Mouse (Mus musculus): ENCODE results near the gene Gdf11. TPM values are rescaled to one million over a fixed set of nuclear protein-coding genes. Genes with fewer than 3 reads are reported as not detected.

The Gdf11 gene
- polyA plus RNA-seq, 1 experiment from 2014 or later: 8.9 TPM

DNA sequence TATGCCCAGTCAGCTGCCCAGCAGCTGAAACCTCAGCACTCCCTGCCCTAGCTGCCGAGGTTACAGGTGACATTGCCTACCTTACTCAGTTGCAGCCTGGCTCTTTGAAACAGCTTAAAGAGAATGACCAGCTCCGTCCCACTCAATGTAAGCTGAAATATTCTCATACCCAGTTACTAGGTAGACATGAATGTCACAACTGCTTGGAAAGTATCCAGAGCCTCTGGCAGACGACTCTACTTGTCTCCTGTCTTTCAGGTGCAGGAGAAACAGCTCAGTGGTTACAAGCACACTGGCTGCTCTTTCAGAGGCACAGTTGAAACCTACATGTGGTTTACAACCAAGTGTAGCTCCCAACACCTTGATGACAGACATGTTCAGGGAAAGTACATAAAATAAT lies 21.2 kb downstream of the Gdf11 start:
- Histone ChIP-seq H3K27me3 (ENCODE audit: insufficient read depth, poor library complexity, severe bottlenecking) (no peaks in the 10 kb centered on the region), H3K9me3 (no peaks in the 10 kb centered on the region), H3K4me3 (no peak overlapping the region), H3K27ac (no peak overlapping the region), H3K36me3 (peaks cover 84% of the 10 kb centered on the region), H3K4me1 (replicated peaks) (no peaks in the 10 kb centered on the region)
- 88% methylated on average over 3 of the region's 3 CpGs for WGBS
- no peak for DNase-seq (ENCODE audit: low spot score)

DNA sequence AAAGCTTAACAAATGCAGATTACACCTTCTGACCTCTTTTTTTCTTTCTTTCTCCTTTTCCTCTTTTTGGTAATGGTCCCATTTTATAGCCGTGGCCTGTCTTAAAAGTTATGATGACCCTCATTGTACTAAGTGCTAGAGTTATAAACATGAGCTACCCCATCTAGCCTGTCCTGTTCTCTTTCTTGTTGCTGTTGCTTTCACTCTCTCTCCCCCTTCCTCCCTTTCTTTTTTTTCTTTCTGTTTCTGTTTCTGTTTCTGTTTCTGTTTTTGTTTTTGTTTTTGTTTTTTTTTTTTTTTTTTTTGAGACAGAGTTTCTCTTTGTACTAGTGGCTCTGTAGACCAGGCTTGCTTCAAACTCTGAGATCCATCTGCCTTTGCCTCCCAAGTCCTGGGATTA lies 25.0 kb downstream of the Gdf11 start:
- WGBS: 100% methylated on average over 1 of the region's 1 CpGs
- H3K27me3 ChIP-seq (ENCODE audit: insufficient read depth, poor library complexity, severe bottlenecking): no peaks in the 10 kb centered on the region
- no peak for DNase-seq (ENCODE audit: low spot score)
- no peak overlapping the region for H3K27ac ChIP-seq
- H3K4me1 ChIP-seq (replicated peaks): no peaks in the 10 kb centered on the region
- H3K4me3 ChIP-seq: no peak overlapping the region
- peaks cover 73% of the 10 kb centered on the region for H3K36me3 ChIP-seq
- H3K9me3 ChIP-seq: no peaks in the 10 kb centered on the region

DNA sequence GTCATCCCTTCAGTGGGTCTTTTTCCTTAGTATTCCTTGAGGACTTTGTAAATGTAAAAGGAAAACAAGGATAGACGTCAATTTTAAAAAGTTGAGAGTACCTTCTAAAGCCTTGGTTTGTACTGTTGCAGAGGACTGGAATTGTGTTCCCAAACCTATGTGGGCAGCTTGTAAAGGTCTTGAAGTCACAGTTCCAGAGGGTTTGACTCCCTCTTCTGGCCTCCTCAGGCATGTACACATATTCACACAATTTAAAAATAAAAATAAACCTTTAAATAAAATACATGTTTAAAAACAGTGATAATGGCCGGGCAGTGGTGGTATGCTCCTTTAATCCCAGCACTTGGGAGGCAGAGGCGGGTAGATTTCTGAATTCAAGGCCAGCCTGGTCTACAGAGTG lies 25.5 kb downstream of the Gdf11 start:
- no peak for DNase-seq (ENCODE audit: low spot score)
- H3K4me3 ChIP-seq: no peak overlapping the region
- no peaks in the 10 kb centered on the region for H3K27me3 ChIP-seq (ENCODE audit: insufficient read depth, poor library complexity, severe bottlenecking)
- 88% methylated on average over 3 of the region's 3 CpGs for WGBS
- no peak overlapping the region for H3K27ac ChIP-seq
- no peaks in the 10 kb centered on the region for H3K9me3 ChIP-seq
- H3K36me3 ChIP-seq: peaks cover 72% of the 10 kb centered on the region
- H3K4me1 ChIP-seq (replicated peaks): no peaks in the 10 kb centered on the region

DNA sequence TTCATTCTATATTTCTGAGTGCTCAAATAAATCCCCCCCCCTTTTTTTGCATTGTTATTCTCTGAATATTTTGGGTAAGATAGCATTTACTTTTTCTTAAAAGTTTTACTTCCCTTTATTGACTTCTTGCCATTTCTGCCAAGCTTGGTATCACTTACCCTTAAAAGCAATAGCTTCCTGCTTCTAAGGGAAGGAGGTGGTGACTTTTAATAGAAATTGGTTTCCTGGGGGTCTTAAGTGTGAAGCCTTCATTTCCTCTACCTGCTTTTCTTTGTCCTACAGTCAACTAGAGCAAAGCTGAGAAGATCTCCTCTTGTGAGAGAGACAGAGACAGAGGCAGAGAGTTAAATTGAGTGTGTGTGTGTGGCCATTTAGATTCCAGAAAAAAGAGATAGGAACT lies 30.3 kb downstream of the Gdf11 start:
- no peak for DNase-seq (ENCODE audit: low spot score)
- H3K4me3 ChIP-seq: no peak overlapping the region
- no peaks in the 10 kb centered on the region for H3K27me3 ChIP-seq (ENCODE audit: insufficient read depth, poor library complexity, severe bottlenecking)
- no peaks in the 10 kb centered on the region for H3K4me1 ChIP-seq (replicated peaks)
- H3K9me3 ChIP-seq: no peaks in the 10 kb centered on the region
- H3K27ac ChIP-seq: no peak overlapping the region
- peaks cover 69% of the 10 kb centered on the region for H3K36me3 ChIP-seq

DNA sequence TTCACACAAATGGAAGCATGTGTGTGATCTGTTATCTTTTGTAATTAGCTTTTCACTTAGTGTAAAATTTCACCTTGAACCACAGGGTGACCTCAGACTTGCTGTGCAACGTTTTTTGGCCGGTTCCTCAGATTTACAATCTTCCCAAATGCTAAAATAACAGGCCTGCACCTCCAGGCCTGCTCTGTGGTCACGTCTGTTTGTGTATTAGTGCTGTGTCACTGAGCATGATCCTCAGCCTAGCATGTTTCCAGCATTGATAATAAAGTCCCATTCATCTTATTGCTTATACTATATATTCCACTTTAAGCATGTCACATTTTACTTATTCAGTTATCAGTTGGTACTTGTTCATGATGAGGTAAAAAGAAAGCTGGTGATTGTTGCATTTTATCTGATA lies 41.2 kb downstream of the Gdf11 start:
- H3K4me1 ChIP-seq (replicated peaks): no peaks in the 10 kb centered on the region
- no peaks in the 10 kb centered on the region for H3K9me3 ChIP-seq
- no peaks in the 10 kb centered on the region for H3K27me3 ChIP-seq (ENCODE audit: insufficient read depth, poor library complexity, severe bottlenecking)
- no peak overlapping the region for H3K27ac ChIP-seq
- H3K4me3 ChIP-seq: no peak overlapping the region
- 79% methylated on average over 3 of the region's 3 CpGs for WGBS
- peaks cover 77% of the 10 kb centered on the region for H3K36me3 ChIP-seq
- no peak for DNase-seq (ENCODE audit: low spot score)

DNA sequence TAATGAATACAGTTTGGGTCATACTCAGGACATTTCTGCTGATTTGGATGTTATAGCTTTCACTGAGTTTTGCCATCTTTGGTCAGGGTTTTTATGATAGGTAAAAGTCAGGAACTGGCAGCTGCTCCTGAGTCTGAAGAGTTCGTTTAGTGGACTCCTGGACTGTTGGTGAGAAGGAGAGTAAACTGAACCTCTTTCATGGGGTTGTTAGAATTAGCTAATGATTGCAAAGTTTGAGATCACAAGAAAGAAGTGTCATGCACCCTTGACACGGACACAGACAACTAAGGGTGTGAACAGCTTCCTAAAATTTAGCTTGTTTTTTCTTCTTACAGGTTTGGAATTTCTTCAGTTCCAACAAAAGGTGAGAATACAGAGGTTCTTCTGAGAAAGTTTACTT lies 43.1 kb downstream of the Gdf11 start:
- Histone ChIP-seq H3K27me3 (ENCODE audit: insufficient read depth, poor library complexity, severe bottlenecking) (no peaks in the 10 kb centered on the region), H3K36me3 (peaks cover 80% of the 10 kb centered on the region), H3K4me3 (no peak overlapping the region), H3K9me3 (no peaks in the 10 kb centered on the region), H3K4me1 (replicated peaks) (no peaks in the 10 kb centered on the region), H3K27ac (no peak overlapping the region)
- DNase-seq (ENCODE audit: low spot score): no peak
- 80% methylated on average over 2 of the region's 2 CpGs for WGBS

DNA sequence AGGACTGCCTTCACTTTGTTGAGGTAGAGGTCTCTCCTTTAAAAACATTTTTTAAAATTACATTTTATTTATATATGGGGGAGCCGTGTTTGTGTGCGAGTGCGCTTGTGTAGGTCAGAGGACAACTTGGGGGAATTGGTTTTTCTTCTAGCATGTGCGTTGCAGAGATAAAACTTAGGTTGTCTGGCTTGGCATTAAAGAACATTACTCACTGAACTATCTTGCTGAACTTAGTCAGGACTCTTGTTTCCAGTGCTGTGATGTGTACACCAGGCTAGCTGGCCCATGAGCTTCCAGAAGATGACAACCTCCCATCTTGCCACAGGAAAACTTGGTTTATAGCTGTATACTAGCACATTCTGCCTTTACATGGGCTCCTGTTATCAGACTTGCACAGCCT lies 44.9 kb downstream of the Gdf11 start:
- no peak overlapping the region for H3K27ac ChIP-seq
- peaks cover 80% of the 10 kb centered on the region for H3K36me3 ChIP-seq
- H3K4me3 ChIP-seq: no peak overlapping the region
- no peaks in the 10 kb centered on the region for H3K27me3 ChIP-seq (ENCODE audit: insufficient read depth, poor library complexity, severe bottlenecking)
- WGBS: 97% methylated on average over 4 of the region's 4 CpGs
- no peaks in the 10 kb centered on the region for H3K9me3 ChIP-seq
- DNase-seq (ENCODE audit: low spot score): no peak
- H3K4me1 ChIP-seq (replicated peaks): no peaks in the 10 kb centered on the region

DNA sequence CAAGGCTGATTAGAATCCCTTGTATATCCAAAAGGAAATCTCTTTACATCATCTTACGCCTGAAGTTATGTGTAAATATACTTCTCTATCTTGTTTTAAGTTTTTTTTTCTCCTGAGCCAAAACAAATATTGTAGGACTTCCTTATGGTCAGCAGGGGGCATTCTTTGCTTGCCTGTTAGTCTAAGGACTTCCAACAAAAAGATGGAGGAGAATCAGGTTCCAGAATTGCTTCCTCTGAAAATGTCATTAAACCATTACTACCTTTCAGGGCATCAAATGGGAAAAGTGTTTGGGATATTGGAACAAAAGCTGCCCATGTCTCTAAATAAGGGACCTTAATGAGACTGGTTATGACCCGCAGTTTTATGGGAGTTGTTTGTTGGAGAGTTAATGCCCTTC lies 46.0 kb downstream of the Gdf11 start:
- H3K9me3 ChIP-seq: no peaks in the 10 kb centered on the region
- H3K4me1 ChIP-seq (replicated peaks): no peaks in the 10 kb centered on the region
- peaks cover 82% of the 10 kb centered on the region for H3K36me3 ChIP-seq
- no peak overlapping the region for H3K4me3 ChIP-seq
- no peaks in the 10 kb centered on the region for H3K27me3 ChIP-seq (ENCODE audit: insufficient read depth, poor library complexity, severe bottlenecking)
- no peak overlapping the region for H3K27ac ChIP-seq
- DNase-seq (ENCODE audit: low spot score): no peak
- 74% methylated on average over 2 of the region's 2 CpGs for WGBS

DNA sequence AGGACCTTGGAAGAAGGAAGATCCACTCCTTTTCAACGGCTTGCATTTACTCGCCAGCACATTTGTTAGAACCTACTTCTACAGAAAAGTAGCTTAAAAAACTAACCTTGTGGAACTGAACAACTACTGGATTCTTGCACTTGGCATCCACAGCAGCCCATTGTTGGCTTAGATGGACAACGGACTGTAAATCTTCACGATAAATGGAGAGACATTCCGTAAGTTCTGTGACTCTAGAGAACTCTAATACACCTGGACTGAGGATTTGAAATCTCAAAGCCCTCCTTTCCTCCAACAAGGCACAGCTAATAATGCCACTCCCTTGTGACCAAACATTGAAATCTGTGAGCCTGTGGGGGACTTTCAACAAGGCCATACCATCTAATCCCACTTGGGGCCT lies 48.3 kb downstream of the Gdf11 start:
- H3K27me3 ChIP-seq (ENCODE audit: insufficient read depth, poor library complexity, severe bottlenecking): no peaks in the 10 kb centered on the region
- WGBS: 96% methylated on average over 5 of the region's 5 CpGs
- DNase-seq (ENCODE audit: low spot score): no peak
- no peaks in the 10 kb centered on the region for H3K9me3 ChIP-seq
- H3K36me3 ChIP-seq: peaks cover 82% of the 10 kb centered on the region
- H3K4me1 ChIP-seq (replicated peaks): no peaks in the 10 kb centered on the region
- no peak overlapping the region for H3K4me3 ChIP-seq
- no peak overlapping the region for H3K27ac ChIP-seq

DNA sequence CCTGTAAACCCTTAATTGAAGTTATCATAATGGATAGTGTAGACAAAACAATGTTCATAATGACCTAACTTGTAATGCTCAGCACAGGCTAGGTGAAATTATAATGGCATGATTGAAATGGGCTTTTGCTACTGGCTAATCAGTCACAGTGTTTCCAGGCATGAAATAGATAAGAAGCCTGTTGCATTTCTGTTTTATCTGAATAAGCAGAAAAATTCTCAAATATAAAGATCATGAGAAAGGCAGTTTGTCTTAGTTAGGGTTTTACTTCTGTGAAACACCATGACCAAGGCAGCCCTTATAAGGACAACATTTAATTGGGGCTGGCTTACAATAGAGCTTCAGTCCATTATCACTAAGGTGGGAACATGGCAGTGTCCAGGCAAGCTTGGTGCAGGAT lies 50.9 kb downstream of the Gdf11 start:
- H3K36me3 ChIP-seq: peaks cover 88% of the 10 kb centered on the region

DNA sequence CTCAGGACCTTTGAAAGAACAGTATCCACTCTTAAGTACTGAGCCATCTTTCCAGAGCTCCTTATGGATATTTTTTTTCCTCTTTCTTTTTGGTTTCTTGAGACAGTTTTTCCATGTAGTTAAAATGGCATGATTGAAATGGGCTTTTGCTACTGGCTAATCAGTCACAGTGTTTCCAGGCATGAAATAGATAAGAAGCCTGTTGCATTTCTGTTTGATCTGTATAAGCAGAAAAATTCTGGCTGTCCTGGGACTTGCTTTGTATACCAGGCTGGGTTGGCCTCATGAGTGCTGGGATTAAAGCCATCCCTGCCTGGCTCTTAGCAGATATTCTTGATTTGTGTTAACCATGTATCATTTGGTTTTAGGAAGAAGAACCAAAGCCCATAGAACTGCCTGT lies 52.1 kb downstream of the Gdf11 start:
- H3K4me1 ChIP-seq (replicated peaks): no peaks in the 10 kb centered on the region
- H3K9me3 ChIP-seq: no peaks in the 10 kb centered on the region

More for the DNA sequence above, 50.9 kb downstream of the Gdf11 start:
- Histone ChIP-seq H3K27ac (no peak overlapping the region), H3K4me3 (no peak overlapping the region), H3K27me3 (ENCODE audit: insufficient read depth, poor library complexity, severe bottlenecking) (no peaks in the 10 kb centered on the region), H3K4me1 (replicated peaks) (no peaks in the 10 kb centered on the region), H3K9me3 (no peaks in the 10 kb centered on the region)
- DNase-seq (ENCODE audit: low spot score): no peak

DNA sequence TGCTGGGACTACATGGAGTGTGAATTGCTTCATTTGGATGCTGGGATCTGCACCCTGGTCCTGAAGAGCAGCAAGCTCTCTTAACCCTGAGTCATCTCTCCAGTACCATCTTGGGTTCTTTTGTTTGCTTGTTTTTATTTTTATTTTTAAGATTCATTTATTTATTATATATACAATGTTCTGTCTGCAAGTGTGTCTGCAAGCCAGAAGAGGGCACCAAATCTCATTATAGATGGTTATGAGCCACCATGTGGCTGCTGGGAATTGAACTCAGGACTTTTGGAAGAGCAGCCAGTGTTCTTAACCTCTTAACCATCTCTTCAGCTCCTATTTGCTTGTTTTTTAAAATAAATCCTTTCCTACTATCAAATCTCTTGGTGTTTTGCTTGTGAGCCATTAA lies 54.1 kb downstream of the Gdf11 start:
- Histone ChIP-seq H3K9me3 (no peaks in the 10 kb centered on the region; the same call in 1 of the 2 replicates), H3K27me3 (ENCODE audit: insufficient read depth, poor library complexity, severe bottlenecking) (no peaks in the 10 kb centered on the region), H3K4me3 (no peak overlapping the region), H3K36me3 (peaks cover 100% of the 10 kb centered on the region), H3K27ac (no peak overlapping the region), H3K4me1 (replicated peaks) (no peaks in the 10 kb centered on the region)
- no peak for DNase-seq (ENCODE audit: low spot score)

More for the DNA sequence above, 52.1 kb downstream of the Gdf11 start:
- peaks cover 92% of the 10 kb centered on the region for H3K36me3 ChIP-seq
- no peak overlapping the region for H3K4me3 ChIP-seq
- DNase-seq (ENCODE audit: low spot score): no peak
- H3K27me3 ChIP-seq (ENCODE audit: insufficient read depth, poor library complexity, severe bottlenecking): no peaks in the 10 kb centered on the region
- H3K27ac ChIP-seq: no peak overlapping the region
